Mouse (Mus musculus) cerebellum, postnatal 4 days (tissue): Measurements from ENCODE around the gene Ascl3.

Experiments used
- DNase-seq, 2 experiments: peaks; one replicate each; pipeline ENCODE4 v3.0.0; 2022; ENCODE audit warnings: low spot score in 2 of 2, mixed read lengths in 1 of 2

Ascl3 gene

GRCm38 (mm10) chr7:109710069-109710468, 21.5 kb downstream of the Ascl3 start:
- no peak for DNase-seq

- no peak for DNase-seq
Measured at GRCm38 (mm10) chr7:109708961-109709382, 22.6 kb downstream of the Ascl3 start.

- peak in 1 of 2 experiments; percentile 38 for DNase-seq
Measured at GRCm38 (mm10) chr7:109707023-109707785, 24.3 kb downstream of the Ascl3 start.

- no peak for DNase-seq
Measured at GRCm38 (mm10) chr7:109704461-109704860, 27.1 kb downstream of the Ascl3 start.

- DNase-seq: no peak
Measured at GRCm38 (mm10) chr7:109704016-109704377, 27.5 kb downstream of the Ascl3 start.

- peak; percentile 89 to 96 for DNase-seq
Measured at GRCm38 (mm10) chr7:109703190-109704015, 28.1 kb downstream of the Ascl3 start, which contains the start of the genes St5 and Akip1. St5 (minus strand) TSS chr7:109703605. Akip1 (plus strand) TSS chr7:109703690.

- peak in 1 of 2 experiments; percentile 10 for DNase-seq
Measured at GRCm38 (mm10) chr7:109702721-109703120, 28.8 kb downstream of the Ascl3 start.

- no peak for DNase-seq
Measured at GRCm38 (mm10) chr7:109700213-109700612, 31.3 kb downstream of the Ascl3 start.

- DNase-seq: no peak
Measured at GRCm38 (mm10) chr7:109695339-109695726, 36.2 kb downstream of the Ascl3 start.

GRCm38 (mm10) chr7:109694576-109695338, 36.8 kb downstream of the Ascl3 start:
- no peak for DNase-seq

- no peak for DNase-seq
Measured at GRCm38 (mm10) chr7:109690961-109691360, 40.6 kb downstream of the Ascl3 start.

- no peak for DNase-seq
Measured at GRCm38 (mm10) chr7:109690101-109690500, 41.4 kb downstream of the Ascl3 start.

GRCm38 (mm10) chr7:109686585-109687128, 44.9 kb downstream of the Ascl3 start:
- no peak for DNase-seq

- no peak for DNase-seq
Measured at GRCm38 (mm10) chr7:109680879-109681278, 50.6 kb downstream of the Ascl3 start.

GRCm38 (mm10) chr7:109680284-109680683, 51.2 kb downstream of the Ascl3 start:
- no peak for DNase-seq
